Mouse (Mus musculus): Measurements from ENCODE around the gene Slc15a2. TPM values are rescaled to one million over a fixed set of nuclear protein-coding genes. Genes with fewer than 3 reads are reported as not detected.
A peak's percentile ranks its signal among the peaks of the same experiment; 100 is the strongest.

The Slc15a2 gene
- total RNA-seq (2021): 10 to 100 TPM; 30.1 to 32.1 TPM

DNA sequence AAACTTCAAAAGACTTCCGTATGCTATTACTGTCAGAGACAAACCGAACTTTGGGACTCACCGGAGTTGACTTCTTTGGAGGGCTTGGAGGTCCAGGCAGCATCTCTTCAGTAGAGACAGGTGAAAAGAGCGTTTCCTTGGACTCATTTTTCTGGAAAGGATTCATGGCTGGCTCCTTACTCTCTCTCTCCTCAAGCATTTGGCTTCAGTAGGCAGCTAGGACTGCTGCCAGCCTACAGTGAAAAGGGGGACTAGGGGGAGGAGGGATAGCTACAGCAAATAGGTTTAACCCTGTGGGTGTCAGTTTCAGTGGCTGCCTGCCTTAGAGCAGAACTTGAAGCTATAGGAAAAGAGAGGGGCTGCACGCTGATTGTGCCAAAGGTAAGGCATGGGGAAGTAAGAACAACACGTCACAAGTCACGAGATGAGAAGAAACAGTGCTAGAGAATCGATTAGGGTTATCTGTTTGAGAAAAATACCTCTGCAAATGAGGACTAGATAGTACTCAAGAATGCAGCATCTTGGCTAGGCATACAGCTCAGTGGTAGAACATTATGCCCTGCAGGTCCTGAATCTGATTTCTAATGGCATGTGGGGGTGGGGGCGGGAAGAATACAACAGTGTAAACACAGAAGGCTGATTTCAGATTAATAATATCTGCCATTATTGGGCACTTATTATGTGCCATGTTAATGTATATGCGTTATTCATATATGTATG lies at the start of gene Slc15a2:
Slc15a2 (minus strand) TSS at position 369 of the 720 bp plus-strand sequence.
- intact Hi-C loops (cut with DNase I): no loop called here
- peak; percentile 24 to 58 for DNase-seq (ENCODE audit: low spot score in 2 of 2)

DNA sequence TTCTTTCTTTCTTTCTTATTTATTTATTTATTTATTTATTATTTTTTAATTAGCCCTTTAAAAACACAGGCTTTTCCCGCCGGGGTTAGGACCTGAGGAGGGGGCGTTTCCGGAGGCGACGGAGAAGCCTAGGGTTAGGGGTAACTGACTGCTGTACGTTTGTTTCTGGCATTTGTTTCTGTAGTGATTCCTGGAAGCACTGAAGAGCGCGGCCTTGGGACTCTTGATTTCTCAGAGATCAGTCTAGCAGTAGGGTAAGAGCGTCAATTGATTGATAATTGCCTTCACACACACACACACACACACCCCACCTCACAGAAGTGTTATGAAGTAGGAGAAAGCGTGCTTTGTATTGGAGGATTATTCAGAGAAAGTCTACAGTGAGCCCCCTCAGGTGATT lies 44.1 kb upstream of the Slc15a2 start:
- intact Hi-C loops (cut with DNase I): loop anchor here (5.0 to 10.0 kb wide), 2 partner anchors 183 to 754 kb away; partner anchors contain the start of genes Ccdc58, Fam162a and Polq

DNA sequence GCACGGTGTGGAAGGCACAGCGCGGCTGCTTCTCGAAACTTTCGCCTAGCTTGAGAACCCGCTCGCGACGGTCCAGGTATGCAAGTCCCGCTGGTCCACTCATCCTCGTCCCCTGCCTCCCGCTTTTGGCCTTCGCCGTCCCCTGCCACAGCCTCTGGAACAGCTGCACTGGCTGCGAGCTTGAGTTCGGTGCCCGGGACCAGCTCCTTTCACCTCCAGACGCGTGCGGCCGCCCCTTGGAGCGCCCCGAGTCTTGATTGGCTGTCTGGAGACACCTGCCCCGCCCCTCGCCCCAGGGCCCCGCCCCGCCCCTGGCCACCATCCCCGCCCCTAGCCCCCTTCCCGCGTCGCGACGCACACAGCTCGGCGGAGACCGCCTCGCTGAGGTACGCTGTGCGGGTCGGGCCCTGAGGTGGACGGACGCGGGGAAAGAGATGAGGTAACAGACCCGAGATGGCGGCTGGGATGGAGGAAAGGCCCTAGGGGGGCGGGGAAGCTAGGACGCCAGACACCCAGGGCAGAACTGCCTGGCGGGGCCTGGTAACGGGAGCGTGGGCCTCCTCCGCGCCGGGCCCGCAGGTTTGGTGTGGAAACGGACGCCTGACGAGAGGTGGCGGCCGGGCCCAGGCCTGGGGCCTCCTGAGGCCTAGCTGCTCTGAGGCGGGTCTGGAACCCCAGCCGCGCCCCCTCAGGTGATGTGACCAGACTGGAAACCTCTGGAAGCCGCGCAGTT lies 43.5 kb upstream of the Slc15a2 start, which contains the start of gene Iqcb1:
Iqcb1 (plus strand) TSS at position 332 of the 733 bp plus-strand sequence.
- intact Hi-C loops (cut with DNase I): loop anchor here (5.0 to 10.0 kb wide), 2 partner anchors 184 to 753 kb away; partner anchors contain the start of genes Ccdc58, Fam162a and Polq
- peak; percentile 82 to 84 for DNase-seq (ENCODE audit: low spot score in 2 of 2)

More for the DNA sequence above, 44.1 kb upstream of the Slc15a2 start:
- no peak for DNase-seq (ENCODE audit: low spot score in 2 of 2)

DNA sequence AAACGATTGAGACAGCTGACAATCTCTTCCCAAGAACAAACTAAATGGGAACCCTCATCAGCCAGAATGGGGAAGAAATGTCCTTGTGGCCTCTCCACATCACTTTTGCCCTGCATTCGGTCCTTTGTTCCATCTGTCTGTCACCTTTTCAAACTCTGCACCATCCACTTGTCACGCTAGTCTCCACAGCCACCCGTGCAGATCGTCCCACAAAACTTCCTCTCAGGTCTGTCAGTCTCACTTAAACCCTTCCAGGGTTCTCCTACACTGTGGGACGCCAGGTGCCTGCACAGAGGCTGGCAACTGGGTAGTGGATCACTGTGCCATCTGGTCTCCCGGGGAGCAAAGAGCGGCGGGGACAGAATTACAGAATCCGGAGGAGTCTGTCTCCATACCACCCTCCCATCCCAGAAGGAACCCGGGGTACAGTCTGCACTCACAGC lies 42.9 kb upstream of the Slc15a2 start:
- intact Hi-C loops (cut with DNase I): loop anchor here (5.0 to 10.0 kb wide), 2 partner anchors 185 to 753 kb away; partner anchors contain the start of genes Ccdc58, Fam162a and Polq
- no peak for DNase-seq (ENCODE audit: low spot score in 2 of 2)

DNA sequence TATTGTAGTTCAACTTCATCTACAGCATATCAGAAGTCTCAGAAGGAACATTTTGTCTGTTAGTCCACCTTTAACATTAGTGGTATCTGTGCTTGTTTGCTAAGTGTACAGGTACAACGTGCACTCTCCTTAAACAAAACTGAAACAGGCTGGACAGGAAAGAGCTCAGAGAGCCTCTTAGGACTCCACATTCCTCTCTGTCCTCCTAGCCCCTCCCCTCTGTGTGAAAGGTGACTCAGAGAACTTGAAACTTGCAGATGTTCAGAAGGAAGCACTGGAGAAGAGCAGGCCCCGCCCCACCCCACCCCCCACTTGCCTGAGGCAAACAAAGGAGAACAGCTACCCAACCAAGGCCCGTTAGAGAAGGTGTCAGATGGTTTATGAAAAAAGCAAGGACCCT lies 36.7 kb upstream of the Slc15a2 start:
- intact Hi-C loops (cut with DNase I): loop anchor here (10.0 kb wide), 1 partner anchor 747 kb away; the partner anchor contains the start of genes Ccdc58 and Fam162a
- DNase-seq (ENCODE audit: low spot score in 2 of 2): no peak

DNA sequence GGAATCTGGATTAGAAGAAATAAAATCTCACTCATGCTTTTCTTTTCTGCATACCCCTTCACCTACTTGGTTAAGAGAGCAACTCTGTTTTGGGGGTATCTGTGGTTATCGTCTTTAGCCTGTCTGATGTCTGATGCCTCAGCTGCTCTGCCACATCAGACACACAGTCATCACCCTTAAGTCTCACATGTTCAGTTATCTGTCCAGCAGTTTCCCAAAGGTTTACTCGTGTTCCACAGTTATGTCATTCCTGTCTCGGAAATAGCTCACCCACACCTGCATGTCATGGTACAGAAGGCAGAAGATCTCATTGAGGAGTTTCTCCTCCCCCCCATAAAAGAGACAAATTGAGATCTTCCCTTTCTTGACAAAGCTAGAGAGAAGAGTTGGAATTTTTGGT lies 36.0 kb upstream of the Slc15a2 start:
- intact Hi-C loops (cut with DNase I): loop anchor here (10.0 kb wide), 1 partner anchor 746 kb away; the partner anchor contains the start of genes Ccdc58 and Fam162a
- DNase-seq (ENCODE audit: low spot score in 2 of 2): no peak

DNA sequence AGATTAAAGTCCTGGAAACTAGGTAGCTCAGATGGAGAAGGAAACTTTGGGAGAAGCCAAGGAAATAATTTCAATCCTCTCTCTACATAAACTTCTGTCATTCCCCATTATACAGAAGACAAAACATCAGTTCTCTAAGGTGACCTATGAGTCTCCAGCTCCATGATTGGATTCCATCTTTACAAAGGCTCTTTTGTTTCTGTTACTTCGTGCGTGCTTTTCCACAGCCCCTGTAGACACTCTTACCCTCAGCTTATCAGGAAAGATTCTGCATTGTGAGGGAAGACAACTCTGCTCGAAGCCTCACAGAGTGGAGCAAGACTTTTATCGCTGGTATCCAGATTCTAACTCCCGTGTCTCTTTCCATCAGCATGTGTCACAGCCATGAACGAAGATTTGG lies 35.3 kb upstream of the Slc15a2 start:
- DNase-seq (ENCODE audit: low spot score in 2 of 2): no peak
- intact Hi-C loops (cut with DNase I): loop anchor here (10.0 kb wide), 1 partner anchor 745 kb away; the partner anchor contains the start of genes Ccdc58 and Fam162a

DNA sequence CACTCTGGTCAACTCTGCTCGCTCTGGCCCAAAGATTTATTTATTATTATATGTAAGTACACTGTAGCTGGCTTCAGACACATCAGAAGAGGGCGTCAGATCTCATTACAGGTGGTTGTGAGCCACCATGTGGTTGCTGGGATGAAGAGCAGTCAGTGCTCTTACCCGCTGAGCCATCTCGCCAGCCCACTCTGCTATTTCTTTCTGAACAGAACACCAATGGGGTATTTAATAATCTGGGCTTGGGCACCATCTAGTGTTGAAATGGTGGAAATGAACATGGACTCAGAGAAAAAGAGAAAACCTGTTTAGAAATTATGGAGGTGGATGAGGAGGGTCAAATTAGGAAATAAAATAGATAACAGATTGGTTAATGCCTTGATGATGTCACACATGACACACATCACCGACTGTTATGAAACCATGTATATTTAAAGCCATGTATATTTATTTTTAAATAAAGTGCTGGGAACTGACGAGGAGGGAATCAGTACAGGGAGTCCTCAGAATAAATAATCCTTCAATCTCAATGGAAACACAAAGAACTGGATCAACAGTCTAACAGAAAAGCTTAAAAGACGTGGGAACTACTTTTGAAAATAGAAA lies 32.7 kb upstream of the Slc15a2 start:
- intact Hi-C loops (cut with DNase I): loop anchor here (1.0 to 10.0 kb wide), 3 partner anchors 93 to 344 kb away; no protein-coding TSS in a partner anchor
- peak; percentile 80 to 93 for DNase-seq (ENCODE audit: low spot score in 2 of 2)

DNA sequence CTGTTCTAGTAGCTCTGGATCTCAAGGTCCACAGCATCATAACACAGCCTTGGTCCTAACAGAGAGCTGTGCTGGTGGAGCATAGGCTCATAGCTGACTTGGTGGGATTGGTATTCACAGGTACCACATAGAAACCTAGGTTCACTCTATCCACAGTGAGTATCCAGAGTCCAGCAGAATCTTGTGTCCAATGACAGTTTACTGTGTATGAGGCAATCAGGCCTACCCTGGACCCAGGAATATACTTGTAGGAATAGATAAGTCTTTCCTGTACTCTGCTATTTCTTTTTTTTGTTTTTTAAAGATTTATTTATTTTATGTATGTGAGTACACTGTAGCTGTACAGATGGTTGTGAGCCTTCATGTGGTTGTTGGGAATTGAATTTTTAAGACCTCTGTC lies 32.2 kb upstream of the Slc15a2 start:
- no peak for DNase-seq (ENCODE audit: low spot score in 2 of 2)
- intact Hi-C loops (cut with DNase I): loop anchor here (1.0 to 10.0 kb wide), 3 partner anchors 92 to 344 kb away; no protein-coding TSS in a partner anchor

DNA sequence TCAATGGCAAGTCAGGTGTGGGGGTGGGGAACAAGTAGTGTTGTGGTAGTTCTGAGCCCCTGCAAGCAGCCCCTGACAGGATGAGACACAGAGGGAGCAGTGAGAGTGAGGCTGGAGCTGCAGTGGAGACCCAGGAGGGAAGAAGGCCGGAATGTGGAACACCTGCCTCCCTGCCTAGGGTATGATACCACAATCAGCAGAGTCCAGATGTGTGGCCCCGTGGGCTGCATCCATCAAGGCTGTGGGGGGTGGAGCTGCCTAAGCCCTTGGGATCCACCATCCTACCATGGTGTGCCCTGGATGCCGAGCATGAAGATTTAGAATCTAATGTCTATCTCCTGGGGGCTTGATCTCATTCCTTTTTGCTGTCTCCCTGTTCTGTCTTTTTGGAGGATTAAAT lies 28.9 kb upstream of the Slc15a2 start:
- intact Hi-C loops (cut with DNase I): loop anchor here (10.0 kb wide), 1 partner anchor 189 kb away; no protein-coding TSS in a partner anchor
- DNase-seq (ENCODE audit: low spot score in 2 of 2): no peak

DNA sequence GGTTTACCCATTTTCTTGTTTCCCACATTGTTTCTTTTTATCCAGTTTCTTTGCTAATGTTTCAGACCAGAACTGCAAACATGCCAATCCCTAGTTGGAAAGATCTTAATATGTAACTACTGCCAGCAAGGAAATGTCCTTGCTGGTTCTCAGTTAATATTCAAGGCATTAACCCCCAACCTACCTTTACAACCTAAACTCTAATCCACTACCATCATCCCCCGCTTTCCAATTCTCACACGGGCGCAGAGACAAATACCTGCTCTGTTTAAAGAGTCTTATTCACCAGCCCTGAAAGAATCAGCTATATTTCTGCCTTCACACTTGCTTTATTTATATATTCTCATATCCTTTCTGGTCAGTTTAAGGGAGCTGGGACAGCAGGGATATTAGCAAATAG lies 23.9 kb upstream of the Slc15a2 start:
- intact Hi-C loops (cut with DNase I): no loop called here
- no peak for DNase-seq (ENCODE audit: low spot score in 2 of 2)

DNA sequence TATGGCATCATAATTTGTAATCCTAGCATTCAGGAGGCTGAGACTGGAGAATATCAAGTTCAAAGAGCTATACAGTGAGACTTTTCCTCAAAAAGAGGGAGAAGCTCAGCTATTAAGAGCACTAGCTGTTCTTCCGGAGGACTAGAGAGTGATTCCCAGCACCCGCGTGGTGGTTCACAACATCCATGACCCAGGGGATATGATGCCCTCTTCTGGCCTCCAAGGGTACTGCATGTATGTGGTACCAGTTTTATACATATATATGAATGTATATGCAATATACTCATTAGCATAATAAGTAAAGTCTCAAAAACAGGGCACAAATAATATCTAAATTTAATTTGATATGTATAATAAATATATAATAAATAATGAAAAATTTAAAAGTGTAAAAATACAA lies 17.6 kb upstream of the Slc15a2 start:
- intact Hi-C loops (cut with DNase I): no loop called here
- no peak for DNase-seq (ENCODE audit: low spot score in 2 of 2)

DNA sequence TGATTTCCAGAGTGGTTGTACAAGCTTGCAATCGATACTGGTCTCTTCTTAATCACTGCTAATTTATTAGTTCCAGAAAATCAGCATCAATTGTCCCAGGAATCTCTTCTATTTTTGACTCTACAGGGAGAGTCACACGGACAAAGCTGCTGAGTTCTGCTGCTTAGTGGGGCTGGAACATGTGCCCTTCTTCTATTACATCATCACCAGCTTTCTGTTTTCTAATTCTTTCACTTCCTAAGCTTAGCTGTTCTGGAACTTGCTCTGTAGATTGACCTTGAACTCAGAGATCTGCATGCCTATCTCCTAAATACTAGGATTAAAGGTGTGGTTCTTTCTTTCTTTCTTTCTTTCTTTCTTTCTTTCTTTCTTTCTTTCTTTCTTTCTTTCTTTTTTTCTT lies 13.6 kb upstream of the Slc15a2 start:
- intact Hi-C loops (cut with DNase I): no loop called here
- no peak for DNase-seq (ENCODE audit: low spot score in 2 of 2)

DNA sequence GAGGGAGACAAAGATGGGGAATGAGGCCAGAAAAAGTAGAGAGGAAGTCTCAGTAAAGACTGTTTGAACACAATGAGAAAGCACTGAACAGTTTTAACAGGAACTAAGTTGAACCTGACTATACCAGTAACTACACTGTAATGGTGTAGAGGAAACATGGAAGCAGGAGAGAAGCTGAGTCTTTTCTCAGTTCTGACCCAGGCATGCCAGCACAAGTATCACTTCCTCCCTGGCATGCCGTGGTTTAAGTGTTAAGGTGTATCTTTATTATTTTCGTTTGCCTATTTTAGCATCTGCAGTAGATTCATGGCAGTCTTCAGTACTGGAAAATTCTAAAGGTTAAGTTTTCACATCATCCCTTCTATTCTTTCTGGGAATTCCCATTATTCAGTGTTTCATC lies 10.2 kb upstream of the Slc15a2 start:
- intact Hi-C loops (cut with DNase I): no loop called here
- no peak for DNase-seq (ENCODE audit: low spot score in 2 of 2)

DNA sequence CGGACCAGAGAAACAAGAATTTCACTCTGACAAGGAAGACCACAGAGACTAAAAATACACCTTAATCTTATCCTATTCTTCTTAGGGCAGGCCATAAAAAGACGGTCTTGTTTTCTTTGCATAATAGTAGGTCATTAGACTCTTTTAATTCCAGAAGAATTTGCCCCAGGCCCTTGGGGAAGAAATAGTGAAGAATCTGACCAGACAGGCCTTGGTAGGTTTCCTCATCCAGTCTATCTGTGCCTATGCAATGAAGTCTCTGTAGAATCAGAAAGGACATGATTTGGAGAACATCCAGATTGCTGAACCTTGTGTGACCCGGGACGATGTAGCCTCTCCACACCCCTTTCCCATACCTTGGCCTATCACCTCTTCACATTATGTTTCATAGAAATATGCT lies 5.4 kb upstream of the Slc15a2 start:
- DNase-seq (ENCODE audit: low spot score in 2 of 2): no peak
- intact Hi-C loops (cut with DNase I): no loop called here

DNA sequence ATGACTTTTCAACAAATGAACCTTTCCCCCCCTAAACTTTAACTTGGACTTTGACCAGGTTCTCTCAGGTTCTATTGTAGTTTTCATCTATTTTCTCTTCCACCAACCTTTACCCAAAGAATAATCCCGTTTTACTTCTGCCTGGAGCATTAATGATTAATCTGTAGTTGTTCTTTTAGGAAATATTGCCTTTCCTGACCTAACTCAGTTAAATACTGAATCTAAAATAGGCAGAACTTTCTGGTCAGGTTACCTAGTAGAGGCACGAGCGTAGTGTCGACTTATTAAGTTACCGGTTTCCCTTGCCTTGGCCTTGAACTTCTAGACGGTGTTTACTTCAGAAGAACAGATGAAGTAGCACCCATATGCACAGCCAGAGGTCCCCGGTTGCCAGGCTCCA lies 1.7 kb upstream of the Slc15a2 start:
- intact Hi-C loops (cut with DNase I): no loop called here
- no peak for DNase-seq (ENCODE audit: low spot score in 2 of 2)

DNA sequence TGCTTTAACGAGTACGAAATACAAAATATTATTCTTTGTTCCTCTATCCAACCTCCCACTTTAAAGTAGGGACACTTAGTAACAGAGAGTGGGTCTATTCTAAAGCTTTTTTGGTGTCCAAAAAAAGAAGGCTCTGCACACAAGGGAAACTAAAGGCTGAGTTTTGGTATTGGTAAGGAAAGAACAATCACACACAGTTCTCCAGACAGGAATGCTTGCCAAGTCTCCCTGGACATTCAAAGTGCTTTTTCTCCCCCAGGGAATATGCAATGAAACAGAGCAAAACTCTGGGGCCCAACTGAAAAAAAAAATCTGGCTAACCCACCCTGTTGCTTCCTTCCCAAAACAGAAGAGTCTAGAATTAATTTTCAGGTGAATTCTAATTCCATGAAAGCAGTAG lies 616 bp downstream of the Slc15a2 start:
- DNase-seq (ENCODE audit: low spot score in 2 of 2): peak in 1 of 2 experiments; percentile 6
- intact Hi-C loops (cut with DNase I): no loop called here

DNA sequence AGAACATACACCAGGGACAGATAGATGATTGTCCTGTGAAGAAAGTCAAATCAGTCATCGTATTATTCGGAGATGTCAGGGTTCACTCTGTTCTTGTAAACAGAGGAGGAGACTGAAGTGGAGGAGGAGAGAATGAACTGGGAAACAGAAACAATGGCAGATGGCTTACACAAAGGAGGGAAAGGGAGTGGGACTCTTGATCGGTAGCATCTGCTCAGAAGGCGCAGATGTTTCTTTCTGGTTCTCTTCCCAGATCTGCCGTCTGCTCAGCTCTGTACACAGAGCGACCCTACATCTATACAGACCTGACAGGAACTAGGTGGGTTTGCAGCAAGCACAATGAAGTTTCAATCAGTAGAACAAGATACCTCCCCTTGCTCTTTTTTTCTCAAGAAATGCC lies 9.1 kb downstream of the Slc15a2 start:
- DNase-seq (ENCODE audit: low spot score in 2 of 2): peak in 1 of 2 experiments; percentile 29
- intact Hi-C loops (cut with DNase I): no loop called here

DNA sequence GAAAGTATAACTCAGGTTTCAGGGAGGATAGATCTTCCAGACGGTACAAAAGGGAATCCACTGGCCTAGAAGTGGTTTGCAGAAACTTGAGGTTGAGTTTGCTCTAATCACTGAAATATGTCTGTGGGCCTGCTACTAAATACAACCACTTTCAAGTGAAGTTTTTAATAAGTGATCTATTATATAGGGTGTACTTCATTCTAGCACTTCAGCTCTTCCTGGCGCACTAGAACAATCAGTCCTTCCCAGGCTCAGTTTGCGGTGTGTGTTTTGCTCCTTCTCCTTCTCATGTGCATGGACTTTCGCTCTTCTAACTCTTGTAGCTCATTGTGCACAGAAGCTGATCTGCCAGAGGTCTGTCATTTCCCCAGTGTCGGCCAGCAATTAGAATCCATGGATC lies 11.8 kb downstream of the Slc15a2 start:
- intact Hi-C loops (cut with DNase I): no loop called here
- no peak for DNase-seq (ENCODE audit: low spot score in 2 of 2)

DNA sequence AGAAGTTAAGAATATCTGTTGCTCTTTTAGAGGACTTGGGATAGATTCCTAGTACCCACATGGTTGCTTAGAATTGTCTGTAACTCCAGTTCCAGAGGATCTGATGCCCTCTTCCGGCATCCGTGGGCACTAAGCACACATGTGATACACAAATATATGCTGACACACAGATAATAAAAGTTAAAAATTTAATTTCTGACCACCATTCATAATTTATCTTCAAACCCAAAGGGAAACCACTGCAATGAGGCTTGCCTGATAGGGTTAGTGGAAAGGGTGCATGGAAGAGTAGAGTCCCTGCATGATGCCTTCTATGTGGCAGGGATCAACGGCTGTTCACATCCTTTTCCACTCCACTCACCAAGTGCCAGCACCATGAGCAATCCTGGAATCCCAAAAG lies 13.1 kb downstream of the Slc15a2 start:
- intact Hi-C loops (cut with DNase I): no loop called here
- DNase-seq (ENCODE audit: low spot score in 2 of 2): no peak
